Mouse (Mus musculus) thymus, postnatal 25 days (tissue): ENCODE data around the gene Rpgrip1l.

Experiments
- DNase-seq: peaks from one replicate; pipeline ENCODE4 v3.0.0; 2022

Rpgrip1l gene

GRCm38 (mm10) chr8:91264564-91264963 lies 48.5 kb downstream of the Rpgrip1l start:
- DNase-seq = no peak

- DNase-seq = no peak
These were observed 49.1 kb downstream of the Rpgrip1l start for GRCm38 (mm10) chr8:91263939-91264338.

- peak; percentile 32 for DNase-seq
These were observed 51.5 kb downstream of the Rpgrip1l start for GRCm38 (mm10) chr8:91261598-91261997.

- DNase-seq = peak; percentile 51
These were observed 62.1 kb downstream of the Rpgrip1l start for GRCm38 (mm10) chr8:91250966-91251365.

- peak; percentile 34 for DNase-seq
These were observed 63.1 kb downstream of the Rpgrip1l start for GRCm38 (mm10) chr8:91249758-91250466.

GRCm38 (mm10) chr8:91245821-91246454 lies 67.1 kb downstream of the Rpgrip1l start:
- DNase-seq = no peak

- DNase-seq = peak; percentile 19
These were observed 70.3 kb downstream of the Rpgrip1l start for GRCm38 (mm10) chr8:91242721-91243120.

GRCm38 (mm10) chr8:91241873-91242519 lies 71.1 kb downstream of the Rpgrip1l start:
- DNase-seq = no peak

- DNase-seq = no peak
These were observed 71.7 kb downstream of the Rpgrip1l start for GRCm38 (mm10) chr8:91241371-91241770.

GRCm38 (mm10) chr8:91237191-91237590 lies 75.9 kb downstream of the Rpgrip1l start:
- no peak for DNase-seq

GRCm38 (mm10) chr8:91234097-91234496 lies 79.0 kb downstream of the Rpgrip1l start:
- DNase-seq = no peak

GRCm38 (mm10) chr8:91227421-91227841 lies 85.6 kb downstream of the Rpgrip1l start:
- no peak for DNase-seq

- no peak for DNase-seq
These were observed 88.8 kb downstream of the Rpgrip1l start for GRCm38 (mm10) chr8:91224227-91224626.

- DNase-seq = no peak
These were observed 91.2 kb downstream of the Rpgrip1l start for GRCm38 (mm10) chr8:91221841-91222240.

- DNase-seq = no peak
These were observed 94.8 kb downstream of the Rpgrip1l start for GRCm38 (mm10) chr8:91218271-91218670.

GRCm38 (mm10) chr8:91217062-91217905 lies 95.8 kb downstream of the Rpgrip1l start:
- no peak for DNase-seq

GRCm38 (mm10) chr8:91214287-91214686 lies 98.8 kb downstream of the Rpgrip1l start:
- no peak for DNase-seq

GRCm38 (mm10) chr8:91212948-91213347 lies 100.1 kb downstream of the Rpgrip1l start:
- no peak for DNase-seq

- no peak for DNase-seq
These were observed 103.4 kb downstream of the Rpgrip1l start for GRCm38 (mm10) chr8:91209658-91210057.

GRCm38 (mm10) chr8:91207676-91208075 lies 105.4 kb downstream of the Rpgrip1l start:
- DNase-seq = no peak

- no peak for DNase-seq
These were observed 107.2 kb downstream of the Rpgrip1l start for GRCm38 (mm10) chr8:91205897-91206296.

- DNase-seq = no peak
These were observed 111.9 kb downstream of the Rpgrip1l start for GRCm38 (mm10) chr8:91201184-91201583.

GRCm38 (mm10) chr8:91199876-91200275 lies 113.2 kb downstream of the Rpgrip1l start, which contains the start of gene Aktip:
Gene Aktip (minus strand): TSS chr8:91199976.
- DNase-seq = no peak
